ENCODE assay signal across 14 mouse cellular contexts in genomic region chr6:84514623-84515022, GRCm38 (mm10).
DNase-seq lines count a peak whose midpoint lies in the region; ATAC-seq and TF ChIP-seq lines count a peak whose summit lies in the region.
"Had no signal": no experiment of that assay in that cellular context is flagged by ENCODE, and none has a peak within 500 bp of the region (broad histone marks: within the 10 kb centered on the region; RNA-seq: fewer than 3 reads in every experiment).

No protein-coding gene starts in this region.

- no peak overlapping the region for H3K4me3 ChIP-seq in hindbrain, embryonic 15.5 days
- H3K4me3 ChIP-seq in hindbrain, embryonic 11.5 days (ENCODE audit: low read depth, low read length) = no peak overlapping the region
- no peak overlapping the region for H3K4me3 ChIP-seq in stomach, postnatal 0 days (ENCODE audit: low read depth, low read length)
- H3K4me3 ChIP-seq: embryonic facial prominence, embryonic 15.5 days; heart, adult 2 months; liver, embryonic 15.5 days; midbrain, embryonic 13.5 days had no signal

- H3K9me3 ChIP-seq in hindbrain, embryonic 15.5 days = no peaks in the 10 kb centered on the region
- H3K9me3 ChIP-seq in hindbrain, embryonic 11.5 days (ENCODE audit: control insufficient read depth, low read length) = no peaks in the 10 kb centered on the region
- no peaks in the 10 kb centered on the region for H3K9me3 ChIP-seq in stomach, postnatal 0 days (ENCODE audit: control insufficient read depth, low read length)
- H3K9me3 ChIP-seq: embryonic facial prominence, embryonic 15.5 days; liver, embryonic 15.5 days; midbrain, embryonic 13.5 days had no signal

- WGBS in hindbrain, embryonic 15.5 days = 39% methylated on average over 3 of the region's 3 CpGs
- WGBS in hindbrain, embryonic 11.5 days = 40% methylated on average over 3 of the region's 3 CpGs
- 33% methylated on average over 3 of the region's 3 CpGs for WGBS in stomach, postnatal 0 days

- no peaks in the 10 kb centered on the region for H3K4me1 ChIP-seq in hindbrain, embryonic 15.5 days (replicated peaks)
- H3K4me1 ChIP-seq in hindbrain, embryonic 11.5 days (replicated peaks; ENCODE audit: control insufficient read depth, insufficient read depth, low read length) = no peaks in the 10 kb centered on the region
- no peaks in the 10 kb centered on the region for H3K4me1 ChIP-seq in stomach, postnatal 0 days (replicated peaks; ENCODE audit: control insufficient read depth, insufficient read depth)
- H3K4me1 ChIP-seq: liver, embryonic 15.5 days; midbrain, embryonic 13.5 days had no signal

- no peaks in the 10 kb centered on the region for H3K27me3 ChIP-seq in hindbrain, embryonic 15.5 days
- no peaks in the 10 kb centered on the region for H3K27me3 ChIP-seq in hindbrain, embryonic 11.5 days (ENCODE audit: control insufficient read depth, insufficient read depth, low read length)
- no peaks in the 10 kb centered on the region for H3K27me3 ChIP-seq in stomach, postnatal 0 days (ENCODE audit: control insufficient read depth, insufficient read depth, low read length)
- H3K27me3 ChIP-seq: embryonic facial prominence, embryonic 15.5 days; liver, embryonic 15.5 days; midbrain, embryonic 13.5 days had no signal

- peak; percentile 28 to 65 for DNase-seq in adrenal gland, adult (ENCODE audit: inconsistent age in 2 of 2, low spot score in 1 of 2)
- no peak for DNase-seq in adrenal gland, postnatal 4 days (ENCODE audit: low spot score in 2 of 2)
- no peak for DNase-seq in hindbrain, embryonic 11.5 days (ENCODE audit: low spot score)
- DNase-seq in urinary bladder, postnatal 14 days (ENCODE audit: low spot score) = peak; percentile 37
- DNase-seq in urinary bladder, postnatal 10 days (ENCODE audit: low spot score) = no peak
- no peak for DNase-seq in stomach, postnatal 0 days (ENCODE audit: low spot score)
- DNase-seq: layer of hippocampus, adult 9-11 months; retina, postnatal 1 day had no signal

- H3K36me3 ChIP-seq in hindbrain, embryonic 15.5 days = no peaks in the 10 kb centered on the region
- no peaks in the 10 kb centered on the region for H3K36me3 ChIP-seq in hindbrain, embryonic 11.5 days (ENCODE audit: control insufficient read depth, insufficient read depth, low read length)
- no peaks in the 10 kb centered on the region for H3K36me3 ChIP-seq in stomach, postnatal 0 days (ENCODE audit: control insufficient read depth, insufficient read depth, low read length)
- H3K36me3 ChIP-seq: embryonic facial prominence, embryonic 15.5 days; liver, embryonic 15.5 days; midbrain, embryonic 13.5 days had no signal

- no peak overlapping the region for H3K4me2 ChIP-seq in hindbrain, embryonic 15.5 days
- no peak overlapping the region for H3K4me2 ChIP-seq in hindbrain, embryonic 11.5 days (replicated peaks; ENCODE audit: low read depth, low read length)
- H3K4me2 ChIP-seq in stomach, postnatal 0 days (replicated peaks; ENCODE audit: low read depth) = no peak overlapping the region
- H3K4me2 ChIP-seq: embryonic facial prominence, embryonic 15.5 days; liver, embryonic 15.5 days; midbrain, embryonic 13.5 days had no signal

- no peak overlapping the region for H3K27ac ChIP-seq in hindbrain, embryonic 15.5 days (replicated peaks)
- no peak overlapping the region for H3K27ac ChIP-seq in hindbrain, embryonic 11.5 days (ENCODE audit: low read depth, low read length)
- no peak overlapping the region for H3K27ac ChIP-seq in stomach, postnatal 0 days (replicated peaks)
- H3K27ac ChIP-seq: embryonic facial prominence, embryonic 15.5 days; heart, adult 2 months; liver, embryonic 15.5 days; midbrain, embryonic 13.5 days had no signal

- no peak overlapping the region for H3K9ac ChIP-seq in hindbrain, embryonic 15.5 days
- no peak overlapping the region for H3K9ac ChIP-seq in hindbrain, embryonic 11.5 days (ENCODE audit: low read depth, low read length)
- H3K9ac ChIP-seq in stomach, postnatal 0 days (ENCODE audit: low read length) = no peak overlapping the region
- H3K9ac ChIP-seq: embryonic facial prominence, embryonic 15.5 days; liver, embryonic 15.5 days; midbrain, embryonic 13.5 days had no signal

- peak; percentile 51; the same call in 1 of the 2 replicates for ATAC-seq in hindbrain, embryonic 15.5 days (ENCODE audit: low FRiP score, low read depth)
- ATAC-seq in hindbrain, embryonic 11.5 days (ENCODE audit: low FRiP score) = no peak
- peak; percentile 54; the same call in 1 of the 2 replicates for ATAC-seq in stomach, postnatal 0 days (ENCODE audit: low FRiP score, low TSS enrichment)
- ATAC-seq in megakaryocyte, adult 5-6 weeks (ENCODE audit: poor library complexity, severe bottlenecking) = no peak
- ATAC-seq: midbrain, embryonic 13.5 days had no signal

- no peak for TF ChIP-seq EP300 in stomach, postnatal 0 days (optimal IDR thresholded peaks at IDR 0.05)

- TF ChIP-seq CTCF in stomach, postnatal 0 days (IDR thresholded peaks at IDR 0.05; ENCODE audit: low read depth) = no peak

Comparison
In these comparisons a context has a peak if more than half of its experiments do, and no peak if none do; other contexts are left out.
1. DNase-seq: peak in adrenal gland, adult (2 of 2) and urinary bladder, postnatal 14 days (single experiment); none in adrenal gland, postnatal 4 days (0 of 2), hindbrain, embryonic 11.5 days (single experiment), urinary bladder, postnatal 10 days (single experiment) and stomach, postnatal 0 days (single experiment).
2. ATAC-seq: peak in hindbrain, embryonic 15.5 days (single experiment) and stomach, postnatal 0 days (single experiment); none in hindbrain, embryonic 11.5 days (single experiment) and megakaryocyte, adult 5-6 weeks (single experiment).